Mouse (Mus musculus) forebrain, embryonic 11.5 days (tissue): Measurements from ENCODE around the gene Ormdl3. TPM values are rescaled to one million over a fixed set of nuclear protein-coding genes. Genes with fewer than 3 reads are reported as not detected.
A peak's percentile ranks its signal among the peaks of the same experiment; 100 is the strongest.

Source experiments
- ATAC-seq: fragments of 200-750 bp; cut with Nextera tagmentation; replicated peaks from 2 replicates; pipeline ENCODE4 v1.8.0; 2017; ENCODE audit warnings: moderate TSS enrichment; ENCODE audit not compliant: low FRiP score
- DNase-seq: peaks from one replicate; pipeline ENCODE4 v3.0.0-alpha.2; 2017; ENCODE audit warnings: low spot score
- H3K27ac ChIP-seq: fragments of 300-500 bp; sonication (generic); 2 replicates; pipeline ENCODE4 v1.5.1; 2014; ENCODE audit warnings: low read depth, low read length
- H3K27me3 ChIP-seq: fragments of 300-500 bp; sonication (generic); 2 replicates; pipeline ENCODE4 v1.6.1; 2014; ENCODE audit warnings: mild to moderate bottlenecking, low read length, mixed read lengths; ENCODE audit not compliant: control insufficient read depth, insufficient read depth
- H3K36me3 ChIP-seq: fragments of 300-500 bp; sonication (generic); 2 replicates; pipeline ENCODE4 v1.6.1; 2014; ENCODE audit warnings: mild to moderate bottlenecking, low read length, moderate library complexity, mixed read lengths; ENCODE audit not compliant: control insufficient read depth, insufficient read depth
- H3K4me1 ChIP-seq: fragments of 300-500 bp; sonication (generic); replicated peaks from 2 replicates; pipeline ENCODE4 v1.6.1; 2014; ENCODE audit warnings: low read length, mixed read lengths; ENCODE audit not compliant: control insufficient read depth, insufficient read depth
- H3K4me2 ChIP-seq: fragments of 300-500 bp; sonication (generic); 2 replicates; pipeline ENCODE4 v1.6.1; 2014; ENCODE audit warnings: low read depth, mild to moderate bottlenecking, low read length, moderate library complexity, mixed read lengths; ENCODE audit not compliant: severe bottlenecking
- H3K4me3 ChIP-seq: fragments of 300-500 bp; sonication (generic); 2 replicates; pipeline ENCODE4 v1.5.1; 2014; ENCODE audit warnings: low read depth, low read length
- H3K9ac ChIP-seq: fragments of 300-500 bp; sonication (generic); 2 replicates; pipeline ENCODE4 v1.6.1; 2014; ENCODE audit warnings: low read length
- H3K9me3 ChIP-seq: fragments of 300-500 bp; sonication (generic); 2 replicates; pipeline ENCODE4 v1.6.1; 2016; ENCODE audit warnings: low read length, mixed read lengths; ENCODE audit not compliant: control insufficient read depth
- WGBS: fragments of 180-500 bp; shearing (Covaris S2); extraction: QIAGEN DNeasy Blood & Tissue Kit; methylation state at CpG from one replicate; pipeline ENCODE4 v1.1.7; 2014; 5-methylcytosine and 5-hydroxymethylcytosine counted together
- polyA plus RNA-seq: library from polyadenylated mRNA; unstranded; fragments of >200 nt; fragmentation: Nextera tagmentation; extraction: Ambion mirVana; gene quantifications from 2 replicates; pipeline ENCODE4 v1.2.1, GENCODE M21; 2014

Ormdl3 gene
- polyA plus RNA-seq, 1 experiment from 2014 or later, result 8.6 TPM

DNA sequence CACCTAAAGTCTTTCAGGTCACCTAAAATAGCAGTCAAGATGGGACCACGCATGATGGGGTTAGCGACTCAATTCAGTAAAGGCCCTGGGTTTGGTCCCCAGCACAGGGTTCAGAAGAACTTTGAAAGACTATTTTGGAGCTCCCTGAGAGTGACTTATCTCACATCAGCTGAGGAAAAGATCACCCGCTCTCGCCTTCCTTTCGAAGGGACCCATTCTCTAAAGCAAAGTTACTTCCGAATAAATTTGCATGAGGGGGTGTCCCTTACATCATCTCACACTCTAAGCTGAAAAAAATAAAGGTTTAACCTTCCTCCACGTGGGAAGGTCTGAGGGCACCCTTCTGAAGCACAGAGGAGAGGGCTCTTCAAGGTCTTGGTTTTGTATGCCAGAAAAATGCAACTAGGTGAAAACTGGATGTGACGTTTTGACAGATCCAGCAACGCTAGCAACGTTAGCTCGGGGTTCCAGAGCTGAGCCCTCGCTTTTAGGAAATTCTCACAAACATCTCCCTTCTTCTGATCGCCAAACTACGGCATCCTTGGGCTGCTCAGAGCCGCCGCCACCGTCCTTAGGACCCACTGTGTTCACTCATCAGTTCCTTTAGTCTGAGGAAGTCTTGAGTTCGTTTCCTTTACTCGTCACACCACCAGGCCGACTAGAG lies 36.7 kb downstream of the Ormdl3 start:
- DNase-seq (no peak), ATAC-seq (no peak)
- no peak overlapping the region for H3K27ac ChIP-seq
- peak overlapping the region; percentile 78 for H3K4me3 ChIP-seq
- H3K27me3 ChIP-seq, result peaks cover 41% of the 10 kb centered on the region
- H3K4me2 ChIP-seq, result peak overlapping the region; percentile 85
- WGBS, result 17% methylated on average over 20 of the region's 20 CpGs
- H3K4me1 ChIP-seq, result peaks cover 8% of the 10 kb centered on the region; the same call in 1 of the 2 replicates
- no peaks in the 10 kb centered on the region for H3K9me3 ChIP-seq
- no peaks in the 10 kb centered on the region for H3K36me3 ChIP-seq
- H3K9ac ChIP-seq, result peak overlapping the region; percentile 67

GRCm38 (mm10) chr11:98549363-98549762 lies 37.8 kb downstream of the Ormdl3 start:
- 65% methylated on average over 4 of the region's 4 CpGs for WGBS
- H3K9me3 ChIP-seq, result no peaks in the 10 kb centered on the region
- no peak overlapping the region for H3K9ac ChIP-seq
- H3K36me3 ChIP-seq, result no peaks in the 10 kb centered on the region
- no peak overlapping the region for H3K4me3 ChIP-seq
- no peak overlapping the region for H3K27ac ChIP-seq
- no peak for ATAC-seq
- no peak for DNase-seq
- H3K4me2 ChIP-seq, result no peak overlapping the region
- peaks cover 8% of the 10 kb centered on the region; the same call in 1 of the 2 replicates for H3K4me1 ChIP-seq
- H3K27me3 ChIP-seq, result peaks cover 44% of the 10 kb centered on the region

DNA sequence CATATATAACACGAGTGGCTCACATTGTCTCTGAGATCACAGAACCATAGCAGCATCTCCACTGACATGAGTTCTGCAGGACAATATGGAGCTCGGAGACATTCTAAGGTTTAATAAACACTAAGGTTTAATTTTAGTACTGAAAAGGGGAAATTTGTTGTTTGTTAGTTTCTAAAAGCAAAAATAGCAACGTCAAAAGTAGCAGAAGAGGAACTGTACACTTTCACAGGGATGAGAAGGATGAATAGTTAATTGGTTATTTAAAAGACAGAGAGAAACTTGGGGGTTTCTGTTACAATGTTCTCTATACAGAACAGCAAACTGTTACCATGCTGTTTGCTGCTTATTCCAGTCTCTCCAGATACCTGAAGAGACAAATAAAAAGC lies 39.9 kb downstream of the Ormdl3 start:
- 59% methylated on average over 3 of the region's 3 CpGs for WGBS
- ATAC-seq, result no peak
- H3K4me1 ChIP-seq, result peaks cover 8% of the 10 kb centered on the region; the same call in 1 of the 2 replicates

DNA sequence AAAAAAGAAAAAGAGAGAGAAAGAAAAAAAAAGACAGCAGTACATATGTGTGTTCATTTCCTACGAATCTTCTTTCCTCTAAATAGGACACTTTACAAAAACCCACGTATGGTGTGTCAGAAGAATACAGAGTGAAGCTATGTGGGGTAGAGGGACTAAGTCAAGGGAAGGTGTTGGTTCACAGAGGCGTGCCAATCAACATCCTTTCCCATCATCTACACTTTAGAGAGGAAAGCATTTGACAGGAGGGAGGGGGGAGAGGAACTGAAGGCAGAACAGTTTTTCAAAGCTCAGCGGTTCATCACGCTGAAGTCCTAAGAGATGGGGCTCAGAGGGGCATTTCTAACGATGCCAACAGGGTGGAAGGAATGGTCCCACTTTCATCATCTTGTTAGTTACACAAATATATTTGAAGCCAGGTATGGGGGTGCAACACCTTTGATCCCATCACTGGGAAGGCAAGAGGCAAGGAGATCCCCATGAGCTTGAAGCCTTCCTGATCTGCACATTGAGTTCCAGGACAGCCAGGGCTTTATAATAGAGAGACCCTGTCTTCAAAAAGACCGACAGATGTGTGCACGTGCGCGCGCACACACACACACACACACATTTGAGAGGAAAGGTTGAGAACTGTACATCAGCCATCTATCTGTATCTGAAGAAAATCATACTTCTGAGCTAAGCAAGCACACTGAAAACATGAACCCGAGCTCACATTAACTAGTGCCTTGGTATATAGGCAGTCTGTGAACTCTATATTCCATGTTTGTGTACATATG lies 40.5 kb downstream of the Ormdl3 start:
- Histone ChIP-seq H3K27me3 (peaks cover 59% of the 10 kb centered on the region), H3K9me3 (no peaks in the 10 kb centered on the region), H3K4me2 (no peak overlapping the region), H3K36me3 (no peaks in the 10 kb centered on the region), H3K4me3 (no peak overlapping the region), H3K4me1 (peaks cover 8% of the 10 kb centered on the region; the same call in 1 of the 2 replicates), H3K9ac (no peak overlapping the region), H3K27ac (no peak overlapping the region)
- WGBS, result 42% methylated on average over 12 of the region's 12 CpGs
- ATAC-seq, result no peak
- DNase-seq, result no peak

More for the DNA sequence above, 39.9 kb downstream of the Ormdl3 start:
- Histone ChIP-seq H3K36me3 (no peaks in the 10 kb centered on the region), H3K27ac (no peak overlapping the region), H3K4me3 (no peak overlapping the region), H3K27me3 (peaks cover 57% of the 10 kb centered on the region), H3K9me3 (no peaks in the 10 kb centered on the region), H3K4me2 (no peak overlapping the region), H3K9ac (no peak overlapping the region)
- no peak for DNase-seq

DNA sequence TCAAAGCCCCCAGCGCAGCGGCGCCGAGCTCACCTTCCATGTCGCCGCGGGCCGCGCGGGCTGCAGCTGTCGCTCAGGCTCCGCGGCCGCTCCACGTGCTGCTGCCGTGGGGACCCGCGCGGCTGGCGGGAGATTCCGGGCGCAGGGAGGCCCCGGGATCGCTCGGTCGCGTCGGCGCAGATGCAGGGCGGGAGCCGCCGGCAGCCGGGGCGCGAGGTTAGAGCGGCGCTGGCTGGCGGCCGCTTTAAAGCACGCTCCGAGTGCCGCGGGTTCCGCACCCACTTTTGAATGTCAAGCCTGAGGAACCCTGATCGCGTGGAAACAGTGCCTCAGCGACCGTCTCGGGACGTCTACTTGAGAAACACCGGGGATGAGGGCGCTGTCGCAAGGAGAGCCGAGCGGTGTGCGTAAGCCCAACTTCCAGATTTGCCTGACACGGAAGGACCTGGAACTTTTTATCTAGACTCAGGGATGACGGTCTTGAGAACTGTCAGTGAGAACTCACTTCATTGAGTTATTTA lies 41.4 kb downstream of the Ormdl3 start, which contains the start of gene Ikzf3:
Gene Ikzf3, minus strand, starts transcription at position 321 of the 521 bp plus-strand sequence.
- H3K27ac ChIP-seq, result no peak within 1 kb of the TSS
- H3K9ac ChIP-seq, result peak within 1 kb of the TSS; percentile 12
- H3K9me3 ChIP-seq, result no peaks in the 10 kb centered on the region
- no peaks in the 10 kb centered on the region for H3K36me3 ChIP-seq
- under 1% methylated on average over 58 of the region's 58 CpGs for WGBS
- peaks cover 61% of the 10 kb centered on the region for H3K27me3 ChIP-seq
- no peak for ATAC-seq
- peaks cover 8% of the 10 kb centered on the region; the same call in 1 of the 2 replicates for H3K4me1 ChIP-seq
- peak; percentile 69 for DNase-seq
- H3K4me3 ChIP-seq, result peak within 1 kb of the TSS; percentile 35
- H3K4me2 ChIP-seq, result peak within 1 kb of the TSS; percentile 70

DNA sequence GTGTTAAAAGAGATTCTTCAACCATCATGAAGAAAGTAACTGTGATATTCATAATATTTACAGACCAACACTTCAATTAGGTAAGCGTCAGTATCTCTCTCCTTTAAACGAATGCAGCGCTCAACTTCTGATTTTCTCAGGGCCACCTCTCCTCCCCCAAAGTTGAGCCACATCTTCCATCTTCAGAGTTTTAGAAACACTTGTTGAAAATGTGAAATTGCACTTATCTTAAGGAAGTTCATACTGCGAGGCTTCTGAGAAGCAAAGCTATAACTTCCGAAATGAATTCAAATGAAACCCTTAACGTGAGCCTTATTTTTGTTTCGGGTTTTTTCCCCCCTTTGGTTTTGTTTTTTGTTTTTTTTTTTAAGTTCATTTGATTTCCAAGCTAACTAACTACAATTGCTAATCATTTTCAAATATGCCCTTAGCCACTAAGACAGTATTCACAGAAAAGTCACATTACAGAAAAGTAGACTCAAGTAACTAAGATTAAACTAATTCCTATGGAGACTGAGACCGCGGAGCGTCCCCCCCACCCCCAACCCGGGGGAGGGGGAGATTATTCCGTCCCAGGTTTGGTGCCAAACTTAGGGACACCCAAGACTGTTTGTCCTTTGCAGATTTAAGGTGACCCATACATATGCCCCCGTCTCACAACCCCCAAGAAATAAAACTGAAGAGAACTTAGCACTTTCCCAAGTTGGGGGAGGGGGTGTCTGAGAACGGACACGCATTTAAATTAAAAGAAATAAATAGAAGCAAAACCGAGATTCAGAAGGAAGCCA lies 42.1 kb downstream of the Ormdl3 start:
- 2% methylated on average over 16 of the region's 16 CpGs for WGBS
- Histone ChIP-seq H3K9ac (peak overlapping the region; percentile 12; the same call in 1 of the 2 replicates), H3K4me3 (peak overlapping the region; percentile 35), H3K36me3 (no peaks in the 10 kb centered on the region), H3K4me1 (peaks cover 4% of the 10 kb centered on the region; the same call in 1 of the 2 replicates), H3K27me3 (peaks cover 56% of the 10 kb centered on the region), H3K4me2 (peak overlapping the region; percentile 70), H3K9me3 (no peaks in the 10 kb centered on the region), H3K27ac (no peak overlapping the region)
- DNase-seq (no peak), ATAC-seq (no peak)

GRCm38 (mm10) chr11:98543414-98543813 lies 43.8 kb downstream of the Ormdl3 start:
- WGBS, result 89% methylated on average over 1 of the region's 1 CpGs

GRCm38 (mm10) chr11:98542553-98542952 lies 44.6 kb downstream of the Ormdl3 start:
- 78% methylated on average over 8 of the region's 8 CpGs for WGBS
- no peak for ATAC-seq
- peaks cover 41% of the 10 kb centered on the region for H3K27me3 ChIP-seq

More at GRCm38 (mm10) chr11:98543414-98543813, 43.8 kb downstream of the Ormdl3 start:
- H3K27me3 ChIP-seq, result peaks cover 47% of the 10 kb centered on the region
- H3K27ac ChIP-seq, result no peak overlapping the region
- DNase-seq (no peak), ATAC-seq (no peak)
- H3K4me3 ChIP-seq, result no peak overlapping the region
- no peaks in the 10 kb centered on the region for H3K9me3 ChIP-seq
- no peak overlapping the region for H3K9ac ChIP-seq
- H3K36me3 ChIP-seq, result no peaks in the 10 kb centered on the region
- H3K4me2 ChIP-seq, result no peak overlapping the region
- H3K4me1 ChIP-seq, result peaks cover 4% of the 10 kb centered on the region; the same call in 1 of the 2 replicates

More at GRCm38 (mm10) chr11:98542553-98542952, 44.6 kb downstream of the Ormdl3 start:
- H3K36me3 ChIP-seq, result no peaks in the 10 kb centered on the region
- H3K4me2 ChIP-seq, result no peak overlapping the region
- no peak overlapping the region for H3K27ac ChIP-seq
- H3K4me1 ChIP-seq, result peaks cover 4% of the 10 kb centered on the region; the same call in 1 of the 2 replicates
- H3K9me3 ChIP-seq, result no peaks in the 10 kb centered on the region
- no peak overlapping the region for H3K9ac ChIP-seq
- DNase-seq, result no peak
- no peak overlapping the region for H3K4me3 ChIP-seq
